Mouse (Mus musculus): ENCODE measurements at regions not wholly inside any gene's neighbourhood (a gene's known extent, or its start where the extent isn't known, plus 50 kb on each side); places are given as distances from the start of the nearest gene placed in this dataset.

DNA sequence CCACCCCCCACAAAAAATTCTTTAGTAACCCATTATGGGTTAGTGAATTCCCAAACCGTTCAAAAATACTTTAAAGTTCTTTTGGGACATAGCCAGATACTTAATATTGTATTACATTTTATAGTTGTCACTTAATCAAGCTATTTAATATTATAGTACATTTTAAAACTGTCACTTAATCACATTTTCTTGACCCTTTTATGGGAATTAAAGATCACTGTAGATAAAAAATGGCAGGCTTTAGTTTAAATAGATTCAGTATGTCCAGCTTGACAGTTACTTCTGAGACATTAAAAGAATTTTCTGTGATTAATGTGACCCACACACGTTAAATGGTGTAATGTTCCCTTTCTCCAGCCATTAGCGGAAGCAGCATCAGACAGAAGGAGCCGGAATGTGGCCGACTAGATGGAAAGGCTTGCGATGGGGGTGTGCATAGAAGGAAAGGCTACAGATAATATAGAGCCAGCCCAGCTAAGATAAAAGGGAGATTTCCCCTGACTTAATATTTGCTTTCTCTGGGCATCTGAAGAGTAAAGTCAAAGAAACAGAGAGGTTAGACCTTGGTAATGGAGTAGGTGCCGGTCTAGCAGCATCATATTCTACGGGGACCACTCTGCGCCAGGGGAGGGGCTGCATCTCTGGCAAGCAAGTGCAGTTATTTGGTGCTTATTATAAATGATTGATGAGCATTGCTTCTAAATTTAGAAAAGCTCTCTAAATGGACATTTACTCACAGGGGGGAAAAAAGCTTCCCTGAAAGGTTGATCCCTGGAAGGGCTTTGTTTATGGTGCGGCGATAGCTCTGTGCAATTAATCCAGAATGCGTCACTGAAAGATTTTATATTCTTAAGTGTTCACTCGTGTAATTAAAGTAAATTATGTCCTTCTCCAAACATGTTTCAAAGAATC is 331.8 kb upstream of the Meis1 start:
- no peak for DNase-seq (ENCODE audit: low spot score in 2 of 2)

DNA sequence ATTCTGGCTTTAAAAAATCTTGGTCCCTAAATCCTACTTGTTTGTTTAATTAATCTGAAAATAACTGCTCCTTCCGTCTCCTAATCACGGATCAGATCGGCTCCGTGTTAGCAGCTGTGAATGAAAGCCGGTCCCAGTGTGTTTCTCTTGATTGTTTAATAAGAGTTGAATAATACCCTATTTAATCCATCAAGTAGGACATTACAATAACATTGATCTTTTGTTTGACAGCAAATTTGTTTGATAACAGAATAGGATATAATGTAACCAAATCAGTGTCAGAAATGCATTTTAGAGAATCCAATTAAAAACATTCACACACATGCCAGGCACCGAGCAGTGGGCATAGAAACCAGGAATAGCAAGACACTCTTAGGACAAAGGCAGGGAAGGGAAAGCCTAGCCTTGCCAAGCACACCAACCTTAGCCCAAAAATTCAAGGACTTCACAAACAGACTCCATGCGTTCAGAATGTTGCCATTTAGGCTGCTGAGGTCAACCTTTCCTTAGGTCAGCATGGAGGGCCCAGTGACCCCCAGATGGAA is 332.5 kb upstream of the Meis1 start:
- DNase-seq (ENCODE audit: low spot score in 2 of 2), result no peak

DNA sequence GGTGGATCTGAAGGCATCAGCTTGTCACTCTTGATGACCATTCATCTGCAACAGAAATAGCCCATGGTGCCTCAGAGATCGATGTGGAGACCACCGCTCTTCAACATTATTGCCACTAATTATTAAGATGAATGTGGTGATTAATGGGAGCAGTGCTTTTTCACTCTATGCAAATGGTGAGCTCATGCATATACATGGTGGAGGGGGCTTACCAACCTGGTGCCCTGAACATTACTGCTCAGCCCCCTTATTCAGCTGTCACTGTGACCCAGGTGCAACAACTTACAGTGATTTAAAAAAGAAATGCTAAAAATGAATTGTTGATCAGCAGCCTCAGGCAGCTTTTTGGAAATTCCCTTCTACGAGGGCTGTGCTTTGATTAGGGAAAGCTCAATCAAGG is 334.9 kb upstream of the Meis1 start:
- no peak for DNase-seq (ENCODE audit: low spot score in 2 of 2)

DNA sequence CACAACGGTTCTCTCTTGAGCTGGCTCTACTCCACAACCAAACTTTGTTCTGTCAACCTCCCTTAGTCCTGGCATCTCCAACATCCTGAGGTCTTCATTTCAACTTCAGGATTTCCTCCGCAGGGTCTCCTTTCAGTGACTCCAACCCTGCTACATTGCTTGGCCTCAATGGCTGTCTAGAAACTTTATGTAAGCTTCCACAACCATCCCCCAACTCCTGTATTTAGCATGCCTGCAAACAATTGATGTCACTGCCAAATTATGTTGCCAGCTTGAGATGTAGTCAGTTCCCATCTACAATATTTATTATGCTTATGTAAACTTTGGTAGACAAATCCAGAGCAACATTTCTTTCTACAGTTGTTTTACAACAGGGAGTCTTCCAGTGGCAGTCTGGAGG is 336.4 kb upstream of the Meis1 start:
- DNase-seq (ENCODE audit: low spot score in 2 of 2), result no peak

DNA sequence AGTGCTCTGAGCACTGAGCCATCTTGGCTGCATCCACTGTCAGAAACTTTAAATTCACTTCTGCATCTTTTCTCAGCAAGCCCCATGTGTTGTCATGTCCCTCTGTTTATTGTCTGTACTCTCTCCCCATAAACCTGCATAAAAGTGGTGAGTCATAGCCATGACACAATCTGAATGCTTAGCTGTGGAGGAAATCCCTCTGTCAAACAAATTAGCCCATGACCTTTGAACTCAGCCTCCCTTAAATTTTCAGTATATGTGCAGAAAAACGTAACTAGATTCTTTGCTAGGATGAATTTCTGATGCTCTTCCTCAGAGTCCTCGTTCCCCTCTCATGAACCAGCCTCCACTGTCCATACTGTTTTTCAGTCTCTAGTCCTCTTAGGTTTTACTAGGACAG is 337.4 kb upstream of the Meis1 start:
- DNase-seq (ENCODE audit: low spot score in 2 of 2), result no peak

DNA sequence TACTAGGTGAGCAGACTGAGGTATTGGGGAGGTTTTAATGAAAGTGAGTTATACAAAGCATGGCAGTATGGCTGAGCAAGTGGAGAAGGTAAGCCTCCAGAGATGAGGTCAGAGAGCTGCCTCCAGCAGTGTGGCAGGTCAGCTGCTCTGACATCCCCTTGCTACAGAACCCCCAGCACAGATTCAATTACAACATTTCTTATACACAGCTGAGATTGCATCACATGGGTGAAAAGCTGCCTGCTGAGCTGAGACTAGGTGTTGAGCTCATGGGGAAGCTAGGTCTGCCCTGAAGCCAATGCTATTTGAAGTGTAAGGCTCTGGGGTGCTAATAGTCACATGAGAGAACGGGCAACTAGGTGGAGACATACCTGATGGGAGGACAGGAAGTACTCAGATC is 350.4 kb upstream of the Meis1 start:
- DNase-seq (ENCODE audit: low spot score in 2 of 2), result no peak

DNA sequence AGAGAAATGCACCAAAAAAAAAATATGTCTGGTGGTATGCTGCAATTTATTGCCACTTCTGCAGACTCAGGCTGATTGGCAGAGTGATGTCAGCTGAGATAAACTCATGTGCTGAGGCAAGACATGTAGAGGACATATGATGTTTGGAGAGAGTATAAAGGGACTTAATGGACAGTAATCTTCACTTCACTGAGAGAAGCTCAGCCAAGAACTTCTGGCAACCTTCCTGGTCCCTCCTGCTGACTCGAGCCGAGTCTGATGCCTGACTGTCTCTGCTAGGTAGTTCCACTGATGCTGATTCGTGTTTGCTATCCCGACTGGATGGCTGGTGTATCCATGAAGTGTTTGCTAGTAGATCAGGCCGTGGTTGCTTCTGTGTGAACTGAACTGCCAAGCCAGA is 354.7 kb upstream of the Meis1 start:
- no peak for DNase-seq (ENCODE audit: low spot score in 2 of 2)

DNA sequence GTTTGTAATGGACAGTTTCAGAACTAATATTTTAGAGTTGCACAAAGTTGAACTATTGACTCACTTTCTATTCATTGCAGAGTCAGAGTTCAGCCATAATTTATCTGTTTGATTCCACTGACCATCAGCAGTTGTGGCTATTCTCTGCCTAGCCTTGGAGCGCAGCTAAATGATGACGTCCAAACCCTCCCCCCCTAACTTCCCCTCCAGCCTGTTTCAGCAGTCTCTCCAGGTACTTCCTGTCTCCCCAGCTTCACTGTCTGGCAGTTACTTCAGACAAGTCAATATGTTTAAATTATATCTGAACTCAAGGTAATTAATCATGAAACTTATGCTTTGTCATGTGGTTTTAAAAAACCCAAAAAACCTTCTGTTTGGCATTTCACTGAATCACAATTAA is 362.1 kb upstream of the Meis1 start:
- DNase-seq (ENCODE audit: low spot score in 2 of 2), result no peak

DNA sequence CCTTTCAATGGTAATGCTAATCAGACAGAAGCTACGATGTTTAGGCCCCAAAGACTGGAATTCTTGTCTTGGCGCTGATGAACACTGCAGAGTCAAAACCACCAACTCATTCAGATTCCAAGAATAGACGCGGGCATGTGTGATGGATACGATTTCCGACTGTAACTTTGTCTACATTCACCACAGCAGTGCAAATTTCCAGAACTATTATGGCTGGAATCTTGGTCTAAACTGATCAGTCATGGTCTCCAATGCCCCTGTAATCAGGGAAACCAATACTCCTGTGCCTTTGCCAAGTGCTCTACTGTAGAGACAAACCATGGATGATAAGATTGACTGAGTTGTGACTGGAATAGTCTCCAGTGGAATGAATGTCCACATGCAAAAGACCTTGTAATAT is 370.4 kb upstream of the Meis1 start:
- DNase-seq (ENCODE audit: low spot score in 2 of 2), result no peak

DNA sequence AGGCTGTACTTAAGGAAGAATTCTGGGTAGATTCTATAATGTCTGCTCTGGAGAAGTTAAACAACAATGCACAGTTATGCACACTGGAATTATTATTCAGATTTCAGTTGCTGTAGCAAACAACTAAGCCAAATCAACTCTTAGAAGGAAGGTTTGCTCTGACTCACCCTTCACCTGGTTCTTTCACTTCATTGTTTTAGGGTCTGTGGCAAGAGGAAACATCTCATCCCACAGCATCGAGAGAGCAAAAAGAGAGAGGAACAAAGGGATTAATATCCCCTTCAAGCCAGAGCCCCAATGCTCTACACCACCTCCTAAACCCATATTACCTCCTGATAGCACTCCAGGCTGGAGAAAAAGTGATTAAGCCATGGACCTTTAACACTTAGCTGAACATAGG is 373.4 kb upstream of the Meis1 start:
- DNase-seq (ENCODE audit: low spot score in 2 of 2), result no peak

DNA sequence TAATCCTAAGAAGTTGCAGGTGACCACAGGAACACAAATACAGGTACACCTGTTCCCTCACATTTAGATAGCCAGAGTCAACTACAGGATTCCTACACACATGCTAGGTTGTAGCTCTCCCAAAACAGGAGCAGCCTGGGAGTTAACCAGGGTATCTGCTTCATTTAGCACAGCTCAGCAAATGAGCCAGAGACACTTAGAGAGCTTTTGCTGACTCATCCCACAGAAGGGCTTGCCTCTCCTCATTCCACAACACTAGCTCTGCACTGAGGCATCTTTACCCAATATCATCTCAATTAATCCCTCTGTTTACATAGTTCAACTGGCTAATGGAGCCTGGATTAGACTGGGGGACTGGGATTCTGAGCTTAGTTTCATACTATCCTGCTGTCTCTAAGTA is 375.6 kb upstream of the Meis1 start:
- no peak for DNase-seq (ENCODE audit: low spot score in 2 of 2)

DNA sequence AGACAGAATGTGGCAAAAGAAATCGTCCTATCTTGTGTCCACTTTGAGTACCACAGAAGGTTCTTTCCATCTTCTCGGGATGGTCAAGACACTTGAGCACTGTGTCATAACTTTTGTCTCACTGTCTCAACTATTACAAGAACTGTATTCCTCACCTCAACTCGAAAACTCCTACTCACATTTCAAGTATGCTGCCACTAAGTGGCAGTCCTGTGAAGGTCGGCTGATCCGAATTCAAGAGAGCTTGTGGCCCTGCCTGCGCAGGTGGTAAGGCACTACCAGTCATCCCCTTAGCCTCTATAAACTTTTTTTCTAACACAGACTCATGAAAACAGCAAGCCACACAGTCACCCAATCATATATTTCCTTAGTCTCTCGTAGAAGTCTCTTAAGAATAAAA is 381.6 kb upstream of the Meis1 start:
- no peak for DNase-seq (ENCODE audit: low spot score in 2 of 2)

DNA sequence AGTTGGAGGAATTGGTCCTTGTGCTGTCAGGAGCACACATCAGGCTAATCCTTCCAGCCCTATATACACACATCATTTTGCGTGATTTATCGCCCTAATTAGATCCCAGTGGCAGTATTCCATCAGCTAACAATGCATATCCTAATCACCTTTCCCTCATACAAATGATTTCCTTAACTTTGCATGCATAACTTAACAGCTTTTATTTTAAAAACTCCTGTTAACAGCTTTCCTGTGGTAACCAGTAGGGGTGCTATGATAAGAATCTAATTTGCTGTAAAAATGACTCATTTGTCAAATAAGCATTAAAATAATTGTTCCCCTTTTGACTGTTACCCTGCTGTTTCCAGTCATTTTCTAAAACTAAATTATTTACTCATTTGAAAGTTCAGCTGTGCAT is 401.4 kb upstream of the Meis1 start:
- no peak for DNase-seq (ENCODE audit: low spot score in 2 of 2)

DNA sequence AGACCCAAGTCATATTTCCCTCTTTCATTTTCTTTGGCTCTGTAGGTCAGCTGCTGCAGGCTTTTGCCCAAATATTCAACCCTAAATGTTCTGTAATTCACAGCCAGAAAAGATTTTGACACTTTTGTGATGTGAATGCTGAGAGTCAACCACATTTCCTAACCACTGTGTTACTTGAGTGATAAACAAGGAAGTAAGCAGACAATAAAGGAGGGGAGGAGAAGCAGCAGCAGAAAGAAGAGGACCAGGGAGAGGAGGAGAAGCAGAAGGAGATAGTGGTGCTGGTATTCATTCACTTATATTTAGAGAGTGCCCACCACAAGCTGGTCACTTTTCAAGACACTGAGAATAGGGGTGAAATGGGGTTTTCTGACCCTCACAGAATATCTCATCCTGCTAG is 404.5 kb upstream of the Meis1 start:
- DNase-seq (ENCODE audit: low spot score in 2 of 2), result no peak

DNA sequence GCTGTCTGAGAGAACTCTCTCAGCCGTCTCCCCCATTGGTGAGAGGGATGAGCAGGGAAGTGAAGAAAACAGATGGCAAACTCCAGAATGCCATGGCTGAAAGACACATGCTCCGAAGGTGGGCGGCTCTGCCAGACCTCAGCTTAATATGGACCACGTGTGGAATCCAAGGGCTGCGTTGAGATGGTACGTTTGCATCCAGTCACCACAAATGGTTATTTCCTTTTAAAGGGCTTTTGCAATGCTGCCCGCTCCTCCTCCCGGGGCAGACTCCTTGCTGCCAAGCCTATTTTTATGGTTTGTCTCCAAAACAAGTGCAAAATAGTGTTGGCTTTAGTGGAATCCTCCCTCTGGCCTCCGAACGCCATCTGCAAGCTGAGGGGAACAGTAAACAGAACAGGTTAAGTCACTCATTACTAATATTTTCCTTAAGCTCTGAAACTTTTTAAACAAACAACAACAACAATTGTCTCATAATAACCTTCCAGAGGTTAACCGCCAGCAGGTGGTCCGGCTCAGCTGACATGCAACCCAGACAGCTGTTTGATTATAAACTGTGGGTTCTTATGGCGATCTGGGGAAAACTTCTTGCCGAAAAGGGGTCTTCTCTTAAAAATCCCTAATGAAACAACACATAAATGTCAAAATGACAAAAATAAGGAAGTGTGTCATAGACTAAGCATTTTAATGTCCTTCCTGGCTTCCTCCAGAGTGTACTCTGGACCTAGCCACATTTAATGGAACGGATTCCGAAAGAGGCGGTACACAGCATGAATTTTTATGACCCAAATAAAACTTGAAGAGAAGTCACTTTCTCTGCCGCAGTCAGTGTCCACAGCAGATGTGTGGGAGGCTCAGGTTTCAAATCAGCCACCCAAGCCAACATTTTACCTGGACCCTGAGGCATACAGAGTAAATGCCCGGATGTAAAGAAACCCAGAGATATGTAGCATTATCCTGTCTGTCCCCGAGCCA is 405.3 kb upstream of the Meis1 start:
- peak in 1 of 2 experiments; percentile 26 for DNase-seq (ENCODE audit: low spot score in 2 of 2)

DNA sequence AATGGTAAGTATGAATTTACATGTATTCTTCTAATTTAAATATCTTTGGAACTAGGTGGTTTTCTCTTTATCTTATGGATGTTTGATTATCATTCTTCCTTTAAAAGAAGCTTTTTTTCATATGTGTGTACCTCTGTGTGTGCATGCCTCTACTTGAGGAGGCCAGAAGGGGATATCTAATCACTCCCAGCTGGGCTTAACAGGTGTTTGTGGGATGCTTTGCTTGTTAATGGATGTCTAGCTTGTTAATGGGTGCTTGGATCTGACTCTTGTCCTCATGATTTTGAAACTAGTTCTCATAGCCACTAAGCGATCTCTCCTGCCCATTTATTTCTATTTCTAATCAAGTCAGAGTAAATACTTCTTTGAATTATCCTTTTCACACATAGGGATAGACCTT is 408.8 kb upstream of the Meis1 start:
- no peak for DNase-seq (ENCODE audit: low spot score in 2 of 2)

DNA sequence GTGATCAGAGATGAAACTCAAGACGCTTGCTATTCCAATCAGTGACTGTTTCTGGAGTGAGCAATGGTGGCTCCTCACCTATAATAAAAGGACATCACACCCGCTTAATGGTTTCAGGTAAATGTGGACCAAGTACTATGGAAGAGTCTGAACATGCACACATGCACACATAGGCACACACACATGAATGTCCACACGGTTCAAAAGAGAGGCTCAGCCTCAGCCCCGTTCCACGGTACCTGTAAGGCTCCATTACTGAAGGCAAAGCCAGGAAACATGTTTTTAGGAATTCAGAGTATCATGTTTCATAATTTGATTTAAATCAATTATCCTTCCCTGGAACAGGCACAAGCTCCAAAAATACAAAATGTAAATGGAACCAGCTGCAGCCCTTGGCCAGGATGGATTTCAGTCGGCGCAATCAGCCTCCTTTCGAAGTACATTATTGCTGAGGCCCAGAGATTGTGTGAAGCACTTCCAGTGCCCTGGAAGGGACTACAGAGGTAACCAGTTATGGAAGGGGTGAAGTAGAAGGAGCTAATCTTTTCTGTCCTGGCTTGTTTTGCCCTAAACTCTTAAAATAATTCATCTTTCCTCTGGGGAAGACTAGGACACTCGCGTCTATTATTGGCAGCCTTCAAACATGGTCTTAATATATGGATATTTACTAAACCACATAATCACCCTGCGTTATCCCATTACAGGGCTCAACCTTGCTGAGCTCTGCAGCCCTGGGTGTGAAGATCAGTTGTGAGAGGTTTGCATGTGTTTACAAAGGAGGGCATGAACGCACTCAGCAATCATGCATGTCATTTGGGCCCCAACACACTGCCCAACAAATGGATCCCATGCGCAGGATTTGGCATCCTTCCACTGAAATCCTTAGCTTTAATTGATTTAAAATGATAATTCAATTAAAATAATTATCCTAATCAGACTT is 415.2 kb upstream of the Meis1 start:
- no peak for DNase-seq (ENCODE audit: low spot score in 2 of 2)

DNA sequence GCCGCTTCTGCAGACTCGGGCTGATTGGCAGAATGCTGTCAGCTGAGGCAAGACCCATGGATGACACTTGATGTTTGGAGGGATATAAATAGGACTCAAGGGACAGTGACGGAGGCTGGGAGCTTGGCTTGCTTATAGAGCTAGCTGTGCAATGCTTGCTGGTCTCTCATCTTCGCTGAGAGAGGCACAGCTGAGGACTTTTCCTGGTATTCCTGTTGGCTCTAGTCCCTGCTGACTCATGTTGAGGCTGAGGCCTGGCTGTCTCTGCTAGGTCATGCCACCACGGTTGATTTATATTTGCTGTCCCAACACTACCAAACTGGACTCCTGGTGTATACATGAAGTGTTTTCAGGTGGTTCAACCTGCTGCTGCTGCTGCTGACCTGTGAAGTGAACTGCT is 419.6 kb upstream of the Meis1 start:
- DNase-seq (ENCODE audit: low spot score in 2 of 2), result no peak

DNA sequence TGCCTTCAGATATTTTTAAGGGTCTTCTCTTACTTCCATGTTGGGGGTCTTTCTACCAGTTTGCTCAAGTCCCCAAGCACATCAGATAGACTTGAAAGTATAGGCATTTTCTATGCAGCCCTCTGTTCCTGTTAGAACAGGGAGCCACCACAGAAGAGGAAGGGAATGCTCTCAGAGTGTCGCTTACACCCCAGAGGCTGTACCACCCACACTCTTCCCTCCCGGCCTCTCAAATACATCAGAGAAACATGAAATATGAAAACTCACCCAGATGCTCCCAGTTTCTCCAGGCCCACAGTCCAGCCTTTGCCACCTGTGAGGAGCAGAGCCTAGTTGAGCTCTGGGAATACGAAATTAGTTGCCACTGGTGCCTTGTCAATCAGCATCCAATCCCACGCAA is 423.2 kb upstream of the Meis1 start:
- DNase-seq (ENCODE audit: low spot score in 2 of 2), result no peak

DNA sequence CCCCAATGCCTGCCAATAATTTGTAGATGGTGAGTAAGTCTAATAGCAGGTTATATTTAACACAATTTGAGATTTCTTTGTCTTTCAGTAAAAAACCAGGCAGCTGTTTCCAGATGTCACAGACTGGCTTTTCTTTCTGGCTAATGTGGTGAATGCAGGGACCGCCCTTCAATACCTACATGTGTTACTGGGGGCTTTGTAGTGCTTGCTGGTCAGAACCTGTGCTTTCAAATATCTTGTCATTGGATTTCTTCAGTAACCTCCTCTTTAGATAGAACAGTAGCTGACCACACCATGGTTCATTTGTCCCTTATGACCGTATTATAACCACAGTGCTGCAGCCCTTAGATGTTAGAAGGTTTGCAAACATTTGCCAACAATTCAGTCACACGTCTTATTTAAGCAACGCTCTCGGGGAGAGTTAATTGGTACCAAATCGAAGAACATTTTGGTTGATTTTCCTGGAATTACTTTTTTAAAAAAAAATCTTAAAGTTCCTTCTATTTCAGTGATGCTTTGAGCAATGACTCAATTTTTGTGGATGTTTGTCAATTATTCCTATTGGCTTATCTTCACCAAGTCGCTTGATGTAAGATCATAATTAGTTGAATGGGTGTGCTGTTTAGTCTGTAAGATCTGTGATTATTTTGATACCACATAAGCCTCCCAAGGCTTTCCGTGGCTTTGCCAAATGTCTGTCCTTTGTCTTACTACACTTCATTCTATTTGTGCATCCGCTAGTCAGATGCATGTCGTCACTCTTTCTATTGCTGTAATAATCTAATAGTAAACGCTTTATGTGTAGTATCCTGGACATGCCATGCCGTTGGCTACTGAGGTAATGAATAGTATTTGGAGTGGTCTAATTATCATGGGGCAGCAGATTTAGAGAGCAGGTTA is 436.9 kb upstream of the Meis1 start:
- DNase-seq (ENCODE audit: low spot score in 2 of 2), result no peak

All from left cerebral cortex, adult 8-10 months (tissue).